Mouse (Mus musculus): Measurements from ENCODE around the gene Nol11. TPM values are rescaled to one million over a fixed set of nuclear protein-coding genes. Genes with fewer than 3 reads are reported as not detected.
"Not testable (repeated sequence)": the region's sequence is repeated elsewhere in the genome, so short reads cannot be mapped to it uniquely, and the experiment has no call there.

Gene Nol11
- polyA plus RNA-seq, 1 experiment from 2014 or later: 18.0 TPM

DNA sequence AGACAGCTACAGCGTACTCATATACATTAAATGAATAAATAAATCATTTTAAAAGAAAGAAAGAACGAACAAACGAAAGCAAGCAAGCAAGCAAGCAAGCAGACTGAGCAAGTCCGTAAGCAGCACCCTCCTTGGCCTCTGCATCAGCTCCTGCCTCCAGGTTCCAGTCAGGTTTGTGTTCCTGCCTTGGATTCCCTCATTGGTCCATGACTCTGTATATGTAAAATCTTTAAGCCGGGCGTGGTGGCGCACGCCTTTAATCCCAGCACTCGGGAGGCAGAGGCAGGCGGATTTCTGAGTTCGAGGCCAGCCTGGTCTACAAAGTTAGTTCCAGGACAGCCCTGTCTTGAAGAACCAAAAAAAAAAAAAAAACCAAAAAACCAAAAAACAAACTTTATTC lies 45.2 kb downstream of the Nol11 start:
- not testable (repeated sequence) for H3K9ac ChIP-seq (ENCODE audit: low read depth, low read length); H3K4me3 ChIP-seq (ENCODE audit: low read depth, low read length); H3K36me3 ChIP-seq (ENCODE audit: control insufficient read depth, insufficient read depth); H3K4me1 ChIP-seq (ENCODE audit: control insufficient read depth, low read depth, low read length); H3K4me2 ChIP-seq (ENCODE audit: low read depth, low read length); H3K9me3 ChIP-seq (replicated peaks; ENCODE audit: control insufficient read depth, low read length); ATAC-seq (ENCODE audit: low read depth); H3K27me3 ChIP-seq (ENCODE audit: control insufficient read depth, insufficient read depth, low read depth, low read length); H3K27ac ChIP-seq (ENCODE audit: low read length)
- WGBS (ENCODE audit: insufficient replicate concordance): 84% methylated on average over 11 of the region's 11 CpGs

- Histone ChIP-seq H3K36me3 (ENCODE audit: control insufficient read depth, insufficient read depth) (no peaks in the 10 kb centered on the region), H3K4me1 (ENCODE audit: control insufficient read depth, low read depth, low read length) (no peaks in the 10 kb centered on the region; the same call in 1 of the 2 replicates), H3K4me3 (ENCODE audit: low read depth, low read length) (no peak overlapping the region), H3K9me3 (replicated peaks; ENCODE audit: control insufficient read depth, low read length) (no peaks in the 10 kb centered on the region), H3K27ac (ENCODE audit: low read length) (no peak overlapping the region), H3K9ac (ENCODE audit: low read depth, low read length) (no peak overlapping the region), H3K27me3 (ENCODE audit: control insufficient read depth, insufficient read depth, low read depth, low read length) (no peaks in the 10 kb centered on the region), H3K4me2 (ENCODE audit: low read depth, low read length) (no peak overlapping the region)
- ATAC-seq (ENCODE audit: low read depth): no peak; the same call in 1 of the 2 replicates
- WGBS (ENCODE audit: insufficient replicate concordance): 45% methylated on average over 2 of the region's 2 CpGs
Measured at GRCm38 (mm10) chr11:107142382-107142781, 46.8 kb downstream of the Nol11 start.

DNA sequence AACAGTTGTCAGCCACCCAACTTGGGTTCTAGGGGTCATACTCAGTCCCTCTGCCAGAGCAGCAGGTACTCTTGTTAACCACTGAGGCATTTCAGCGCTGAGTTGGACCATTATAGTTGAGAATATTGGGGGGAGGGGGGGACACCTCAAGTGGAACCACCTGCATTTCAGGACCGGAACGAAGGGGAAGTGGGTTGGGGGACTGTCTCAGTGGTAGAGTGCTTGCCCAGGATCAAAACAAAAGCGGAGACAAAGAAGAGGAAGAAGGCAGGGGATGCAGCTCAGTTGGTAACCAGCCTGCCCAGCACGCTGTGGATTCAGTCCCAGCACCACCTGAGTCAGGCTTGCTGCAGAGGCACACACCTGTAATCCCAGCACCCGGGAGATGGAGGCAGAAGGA lies 48.4 kb downstream of the Nol11 start:
- no peaks in the 10 kb centered on the region for H3K27me3 ChIP-seq (ENCODE audit: control insufficient read depth, insufficient read depth, low read depth, low read length)
- H3K9ac ChIP-seq (ENCODE audit: low read depth, low read length): no peak overlapping the region
- no peak overlapping the region for H3K4me3 ChIP-seq (ENCODE audit: low read depth, low read length)
- H3K4me2 ChIP-seq (ENCODE audit: low read depth, low read length): no peak overlapping the region
- no peak for ATAC-seq (ENCODE audit: low read depth)
- no peaks in the 10 kb centered on the region for H3K9me3 ChIP-seq (replicated peaks; ENCODE audit: control insufficient read depth, low read length)
- H3K27ac ChIP-seq (ENCODE audit: low read length): no peak overlapping the region
- whole genome bisulfite sequencing (ENCODE audit: insufficient replicate concordance): 16% methylated on average over 6 of the region's 6 CpGs
- H3K4me1 ChIP-seq (ENCODE audit: control insufficient read depth, low read depth, low read length): no peaks in the 10 kb centered on the region; the same call in 1 of the 2 replicates
- H3K36me3 ChIP-seq (ENCODE audit: control insufficient read depth, insufficient read depth): no peaks in the 10 kb centered on the region

- Histone ChIP-seq H3K27me3 (ENCODE audit: control insufficient read depth, insufficient read depth, low read depth, low read length) (no peaks in the 10 kb centered on the region), H3K36me3 (ENCODE audit: control insufficient read depth, insufficient read depth) (no peaks in the 10 kb centered on the region), H3K4me3 (ENCODE audit: low read depth, low read length) (no peak overlapping the region), H3K9me3 (replicated peaks; ENCODE audit: control insufficient read depth, low read length) (no peaks in the 10 kb centered on the region), H3K4me1 (ENCODE audit: control insufficient read depth, low read depth, low read length) (no peaks in the 10 kb centered on the region; the same call in 1 of the 2 replicates), H3K9ac (ENCODE audit: low read depth, low read length) (no peak overlapping the region), H3K27ac (ENCODE audit: low read length) (no peak overlapping the region), H3K4me2 (ENCODE audit: low read depth, low read length) (no peak overlapping the region)
- ATAC-seq (ENCODE audit: low read depth): no peak
- WGBS (ENCODE audit: insufficient replicate concordance): 52% methylated on average over 3 of the region's 3 CpGs
Measured at GRCm38 (mm10) chr11:107138633-107139032, 50.5 kb downstream of the Nol11 start.

DNA sequence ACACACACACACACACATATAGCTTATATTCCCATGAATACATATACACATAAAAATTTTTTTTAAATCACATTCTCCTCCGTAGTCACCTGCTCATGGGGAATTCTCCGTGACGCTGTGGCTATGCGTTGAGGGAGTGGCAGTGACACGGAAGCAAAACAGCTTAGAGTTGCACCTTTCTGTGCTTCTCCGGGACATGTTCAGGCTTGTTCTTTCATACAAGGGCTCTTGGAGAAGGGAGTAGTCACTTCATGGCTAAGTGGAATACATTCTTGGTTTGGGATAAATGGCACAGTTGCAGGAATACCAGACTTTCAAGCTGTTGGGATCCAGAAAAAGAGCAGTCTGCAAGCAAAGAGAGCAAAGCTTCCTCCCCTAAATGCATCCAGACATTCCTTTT lies 51.6 kb downstream of the Nol11 start:
- H3K4me1 ChIP-seq (ENCODE audit: control insufficient read depth, low read depth, low read length): peaks cover 2% of the 10 kb centered on the region
- H3K27ac ChIP-seq (ENCODE audit: low read length): no peak overlapping the region
- no peaks in the 10 kb centered on the region for H3K27me3 ChIP-seq (ENCODE audit: control insufficient read depth, insufficient read depth, low read depth, low read length)
- no peaks in the 10 kb centered on the region for H3K36me3 ChIP-seq (ENCODE audit: control insufficient read depth, insufficient read depth)
- no peak overlapping the region for H3K4me3 ChIP-seq (ENCODE audit: low read depth, low read length)
- 91% methylated on average over 6 of the region's 6 CpGs for WGBS (ENCODE audit: insufficient replicate concordance)
- H3K4me2 ChIP-seq (ENCODE audit: low read depth, low read length): no peak overlapping the region
- no peak for ATAC-seq (ENCODE audit: low read depth)
- no peaks in the 10 kb centered on the region for H3K9me3 ChIP-seq (replicated peaks; ENCODE audit: control insufficient read depth, low read length)
- H3K9ac ChIP-seq (ENCODE audit: low read depth, low read length): no peak overlapping the region

- ATAC-seq (ENCODE audit: low read depth); H3K27me3 ChIP-seq (ENCODE audit: control insufficient read depth, insufficient read depth, low read depth, low read length); H3K36me3 ChIP-seq (ENCODE audit: control insufficient read depth, insufficient read depth); H3K9ac ChIP-seq (ENCODE audit: low read depth, low read length); H3K4me1 ChIP-seq (ENCODE audit: control insufficient read depth, low read depth, low read length); H3K4me2 ChIP-seq (ENCODE audit: low read depth, low read length); H3K27ac ChIP-seq (ENCODE audit: low read length); H3K9me3 ChIP-seq (replicated peaks; ENCODE audit: control insufficient read depth, low read length); H3K4me3 ChIP-seq (ENCODE audit: low read depth, low read length): not testable (repeated sequence)
- WGBS (ENCODE audit: insufficient replicate concordance): 76% methylated on average over 10 of the region's 10 CpGs
Measured at GRCm38 (mm10) chr11:107136458-107136857, 52.7 kb downstream of the Nol11 start.

DNA sequence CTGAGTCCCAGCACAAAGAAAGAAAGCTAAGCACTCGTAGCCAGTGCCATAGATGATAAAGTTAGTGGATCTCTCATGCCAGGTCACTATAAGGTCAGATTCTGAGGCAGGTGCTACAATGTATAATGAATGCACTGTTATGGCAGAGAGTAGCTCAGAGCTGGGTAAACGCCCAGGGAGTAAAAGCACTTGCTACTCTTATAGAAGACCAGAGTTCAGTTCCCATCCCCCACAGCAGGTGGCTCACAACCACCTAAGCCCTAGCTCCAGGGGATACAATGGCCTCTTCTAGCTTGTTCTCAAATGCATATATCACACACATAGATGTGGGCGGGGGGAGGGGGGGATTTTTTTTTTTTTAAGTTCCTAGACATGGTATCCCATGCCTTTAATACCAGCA lies 53.4 kb downstream of the Nol11 start:
- Histone ChIP-seq H3K4me1 (ENCODE audit: control insufficient read depth, low read depth, low read length) (peaks cover 7% of the 10 kb centered on the region), H3K27me3 (ENCODE audit: control insufficient read depth, insufficient read depth, low read depth, low read length) (no peaks in the 10 kb centered on the region), H3K36me3 (ENCODE audit: control insufficient read depth, insufficient read depth) (no peaks in the 10 kb centered on the region), H3K4me2 (ENCODE audit: low read depth, low read length) (no peak overlapping the region), H3K9me3 (replicated peaks; ENCODE audit: control insufficient read depth, low read length) (no peaks in the 10 kb centered on the region), H3K4me3 (ENCODE audit: low read depth, low read length) (no peak overlapping the region), H3K9ac (ENCODE audit: low read depth, low read length) (no peak overlapping the region), H3K27ac (ENCODE audit: low read length) (no peak overlapping the region)
- no peak for ATAC-seq (ENCODE audit: low read depth)
- whole genome bisulfite sequencing (ENCODE audit: insufficient replicate concordance): 62% methylated on average over 3 of the region's 3 CpGs

- H3K27me3 ChIP-seq (ENCODE audit: control insufficient read depth, insufficient read depth, low read depth, low read length): no peaks in the 10 kb centered on the region
- H3K4me3 ChIP-seq (ENCODE audit: low read depth, low read length): peak overlapping the region; percentile 96
- H3K4me2 ChIP-seq (ENCODE audit: low read depth, low read length): peak overlapping the region; percentile 84
- peak overlapping the region; percentile 57 for H3K27ac ChIP-seq (ENCODE audit: low read length)
- 6% methylated on average over 16 of the region's 16 CpGs for WGBS (ENCODE audit: insufficient replicate concordance)
- peak overlapping the region; percentile 57 for H3K9ac ChIP-seq (ENCODE audit: low read depth, low read length)
- H3K4me1 ChIP-seq (ENCODE audit: control insufficient read depth, low read depth, low read length): peaks cover 18% of the 10 kb centered on the region
- ATAC-seq (ENCODE audit: low read depth): peak; percentile 20
- H3K36me3 ChIP-seq (ENCODE audit: control insufficient read depth, insufficient read depth): no peaks in the 10 kb centered on the region
- H3K9me3 ChIP-seq (replicated peaks; ENCODE audit: control insufficient read depth, low read length): no peaks in the 10 kb centered on the region
Measured at GRCm38 (mm10) chr11:107132426-107132825, 56.8 kb downstream of the Nol11 start.

- 0% methylated on average over 37 of the region's 94 CpGs for WGBS (ENCODE audit: insufficient replicate concordance)
- no peaks in the 10 kb centered on the region for H3K27me3 ChIP-seq (ENCODE audit: control insufficient read depth, insufficient read depth, low read depth, low read length)
- peak; percentile 97 for ATAC-seq (ENCODE audit: low read depth)
- H3K9me3 ChIP-seq (replicated peaks; ENCODE audit: control insufficient read depth, low read length): no peaks in the 10 kb centered on the region
- peak within 1 kb of the TSS; percentile 96 for H3K4me3 ChIP-seq (ENCODE audit: low read depth, low read length)
- H3K27ac ChIP-seq (ENCODE audit: low read length): peak within 1 kb of the TSS; percentile 91
- H3K36me3 ChIP-seq (ENCODE audit: control insufficient read depth, insufficient read depth): no peaks in the 10 kb centered on the region
- peak within 1 kb of the TSS; percentile 97 for H3K9ac ChIP-seq (ENCODE audit: low read depth, low read length)
- H3K4me2 ChIP-seq (ENCODE audit: low read depth, low read length): peak within 1 kb of the TSS; percentile 84
- H3K4me1 ChIP-seq (ENCODE audit: control insufficient read depth, low read depth, low read length): peaks cover 18% of the 10 kb centered on the region
Measured at GRCm38 (mm10) chr11:107131749-107132421, 57.3 kb downstream of the Nol11 start, which contains the start of gene Bptf. Bptf (minus strand) TSS chr11:107132127.
